Mouse (Mus musculus) megakaryocyte progenitor cell, adult 5-6 weeks (primary cell): ENCODE measurements around the gene Shpk. TPM values are rescaled to one million over a fixed set of nuclear protein-coding genes. Genes with fewer than 3 reads are reported as not detected.

Source experiments
- ATAC-seq: replicated peaks from 2 replicates; pipeline ENCODE4 v1.8.0; 2016; ENCODE audit warnings: mild to moderate bottlenecking, moderate TSS enrichment, inconsistent platforms; ENCODE audit not compliant: poor library complexity
- total RNA-seq, 2 experiments: library from RNA; stranded (forward) in 1 of 2; stranded (reverse) in 1 of 2; fragments of 157-497, 149-512 nt in 1 of 2; fragments of 200-1000 nt in 1 of 2; gene quantifications; 2 replicates each; pipeline versions ENCODE4 v1.2.3 to v1.2.4; 2015 to 2017

The Shpk gene
- total RNA-seq, 2 experiments from 2014 or later = 1.8 to 2.2 TPM

DNA sequence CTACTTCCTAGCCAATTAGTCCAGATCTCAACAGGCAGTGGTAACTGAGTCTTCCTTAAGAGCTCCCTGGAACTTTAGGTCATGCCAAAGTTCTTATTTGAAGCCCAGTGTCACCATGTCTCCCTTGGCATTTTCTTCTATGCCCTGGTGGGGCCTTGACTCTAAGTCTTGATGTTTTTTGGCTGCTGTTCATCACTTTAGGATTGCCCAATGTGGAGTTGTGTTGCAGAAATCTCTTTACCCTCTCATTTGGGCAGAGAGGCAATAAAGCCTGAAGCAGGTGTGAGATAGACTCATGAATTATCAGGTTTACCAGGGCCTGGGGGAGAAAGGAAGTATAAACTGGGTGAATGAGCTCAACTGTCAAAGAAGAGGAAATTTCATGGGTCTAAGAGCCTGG, 59.4 kb downstream of the Shpk start:
- no peak for ATAC-seq

DNA sequence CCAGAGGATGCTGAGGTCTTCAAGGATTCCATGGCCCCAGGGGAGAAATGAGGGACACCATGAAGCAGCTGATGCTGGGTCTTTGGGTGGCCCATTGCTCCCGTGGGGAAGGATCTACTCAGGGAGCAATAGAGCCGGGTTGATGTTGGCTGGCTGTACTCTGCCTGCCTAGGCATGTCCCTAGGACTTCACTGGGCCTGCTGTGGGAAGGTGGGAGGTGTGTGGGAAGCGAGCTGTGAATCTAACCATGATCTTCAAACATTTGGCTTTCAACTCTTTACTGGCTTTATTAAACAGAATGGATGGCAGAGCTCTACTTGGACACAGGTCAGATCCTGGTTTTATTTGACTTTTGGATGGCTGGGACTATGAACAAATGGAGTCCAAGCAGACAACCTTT, 61.2 kb downstream of the Shpk start:
- no peak for ATAC-seq

DNA sequence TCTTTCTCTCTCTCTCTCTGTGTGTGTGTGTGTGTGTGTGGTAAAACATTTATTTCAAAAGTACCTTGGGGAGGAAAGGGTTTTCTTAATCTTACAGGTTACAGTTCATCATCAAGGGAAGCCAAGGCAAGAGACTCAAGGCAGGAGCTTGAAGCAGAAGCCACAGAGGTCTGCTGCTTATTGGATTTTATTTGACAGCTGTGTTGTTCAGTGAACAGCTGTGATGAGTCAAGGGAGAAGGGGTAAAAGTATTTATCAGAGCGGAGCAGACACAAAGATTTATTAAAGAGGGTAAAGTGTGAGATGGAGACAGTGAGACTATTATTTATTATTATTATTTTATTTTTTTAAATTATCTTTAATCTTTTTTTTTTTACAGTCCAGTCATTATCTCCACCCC, 62.1 kb downstream of the Shpk start:
- no peak for ATAC-seq

DNA sequence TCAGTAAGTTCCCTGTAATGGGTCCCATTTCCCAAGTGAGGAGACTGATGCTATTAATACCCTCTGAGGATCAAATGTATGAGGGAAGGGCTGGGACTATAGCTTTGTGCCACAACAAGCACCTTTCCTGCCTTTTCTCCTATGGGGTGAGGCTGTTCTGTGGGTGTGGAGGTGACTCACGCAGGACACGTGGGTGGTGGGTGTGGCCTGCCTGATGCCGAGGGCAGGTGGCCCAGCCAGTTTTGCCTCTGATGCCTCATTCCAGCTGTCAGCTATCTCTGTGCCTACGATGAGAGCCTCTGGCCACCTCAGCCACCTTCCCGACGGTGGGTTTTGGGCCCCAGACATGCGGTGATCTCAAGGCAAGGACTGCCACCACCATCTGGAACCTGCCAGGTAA, 68.0 kb downstream of the Shpk start, which contains the start of gene Trpv3:
TSS of gene Trpv3 (plus strand) at position 122 of the 400 bp plus-strand sequence.
- ATAC-seq = no peak

Other genes starting within 250 kb of the Shpk start
- gene Atp2a3, start 238.3 kb upstream of the Shpk start, total RNA-seq (2015) = 52.1 and 63.7 TPM in 2 replicates
- gene Atp2a3, start 238.3 kb upstream of the Shpk start, total RNA-seq (2017) = 74.9 and 82.5 TPM in 2 replicates
- gene P2rx1, start 200.4 kb upstream of the Shpk start, total RNA-seq (2015) = 6.8 and 9.3 TPM in 2 replicates
- 3.8 and 5.2 TPM in 2 replicates for gene P2rx1, start 200.4 kb upstream of the Shpk start, total RNA-seq (2017)
- 0.35 and 0.59 TPM in 2 replicates for gene Camkk1, start 180.5 kb upstream of the Shpk start, total RNA-seq (2015)
- 1.2 and 1.4 TPM in 2 replicates for gene Camkk1, start 180.5 kb upstream of the Shpk start, total RNA-seq (2017)
- 9.6 and 10.2 TPM in 2 replicates for gene Ncbp3, start 151.7 kb upstream of the Shpk start, total RNA-seq (2015)
- 12.7 and 15.1 TPM in 2 replicates for gene Ncbp3, start 151.7 kb upstream of the Shpk start, total RNA-seq (2017)
- gene Itgae, start 108.9 kb upstream of the Shpk start, total RNA-seq (2015) = 0.07 TPM in 1 of 2 replicates, not detected in the other
- gene Itgae, start 108.9 kb upstream of the Shpk start, total RNA-seq (2017) = 0.20 TPM in 1 of 2 replicates, not detected in the other
- gene Haspin, start 61.2 kb upstream of the Shpk start, total RNA-seq (2015) = 17.2 and 19.0 TPM in 2 replicates
- 17.7 and 24.1 TPM in 2 replicates for gene Haspin, start 61.2 kb upstream of the Shpk start, total RNA-seq (2017)
- not detected in 2 replicates for gene P2rx5, start 39.0 kb upstream of the Shpk start, total RNA-seq (2015)
- gene P2rx5, start 39.0 kb upstream of the Shpk start, total RNA-seq (2017) = not detected in 2 replicates
- gene Emc6, start 22.4 kb upstream of the Shpk start, total RNA-seq (2015) = 78.9 and 81.7 TPM in 2 replicates
- gene Emc6, start 22.4 kb upstream of the Shpk start, total RNA-seq (2017) = 54.2 and 60.2 TPM in 2 replicates
- 6.7 and 10.0 TPM in 2 replicates for gene Tax1bp3, start 22.4 kb upstream of the Shpk start, total RNA-seq (2015)
- gene Tax1bp3, start 22.4 kb upstream of the Shpk start, total RNA-seq (2017) = 4.9 and 7.2 TPM in 2 replicates
- gene Ctns, start 418 bp upstream of the Shpk start, total RNA-seq (2015) = 14.4 and 16.3 TPM in 2 replicates
- 13.5 and 15.8 TPM in 2 replicates for gene Ctns, start 418 bp upstream of the Shpk start, total RNA-seq (2017)
- not detected in 2 replicates for gene Trpv1, start 34.8 kb downstream of the Shpk start, total RNA-seq (2015)
- not detected in 2 replicates for gene Trpv1, start 34.8 kb downstream of the Shpk start, total RNA-seq (2017)
- gene Trpv3, start 67.9 kb downstream of the Shpk start, total RNA-seq (2015) = not detected in 2 replicates
- not detected in 2 replicates for gene Trpv3, start 67.9 kb downstream of the Shpk start, total RNA-seq (2017)
- not detected in 2 replicates for gene Aspa, start 130.1 kb downstream of the Shpk start, total RNA-seq (2015)
- 1.9 TPM in 1 of 2 replicates, not detected in the other for gene Aspa, start 130.1 kb downstream of the Shpk start, total RNA-seq (2017)
- gene Gm49340, start 130.3 kb downstream of the Shpk start, total RNA-seq (2015) = not detected in 2 replicates
- gene Gm49340, start 130.3 kb downstream of the Shpk start, total RNA-seq (2017) = not detected in 2 replicates
- not detected in 2 replicates for gene Spata22, start 130.3 kb downstream of the Shpk start, total RNA-seq (2015)
- gene Spata22, start 130.3 kb downstream of the Shpk start, total RNA-seq (2017) = not detected in 2 replicates
- gene Olfr20, start 151.3 kb downstream of the Shpk start, total RNA-seq (2015) = not detected in 2 replicates
- not detected in 2 replicates for gene Olfr20, start 151.3 kb downstream of the Shpk start, total RNA-seq (2017)
- gene Olfr376, start 171.8 kb downstream of the Shpk start, total RNA-seq (2015) = not detected in 2 replicates
- not detected in 2 replicates for gene Olfr376, start 171.8 kb downstream of the Shpk start, total RNA-seq (2017)
- gene Olfr1, start 200.2 kb downstream of the Shpk start, total RNA-seq (2015) = not detected in 2 replicates
- not detected in 2 replicates for gene Olfr1, start 200.2 kb downstream of the Shpk start, total RNA-seq (2017)
- not detected in 2 replicates for gene Olfr378, start 229.0 kb downstream of the Shpk start, total RNA-seq (2015)
- gene Olfr378, start 229.0 kb downstream of the Shpk start, total RNA-seq (2017) = not detected in 2 replicates